Mouse (Mus musculus): ENCODE results near the gene Imp4.
A peak's percentile ranks its signal among the peaks of the same experiment; 100 is the strongest.
"Not testable (repeated sequence)": the region's sequence is repeated elsewhere in the genome, so short reads cannot be mapped to it uniquely, and the experiment has no call there.

Gene Imp4

DNA sequence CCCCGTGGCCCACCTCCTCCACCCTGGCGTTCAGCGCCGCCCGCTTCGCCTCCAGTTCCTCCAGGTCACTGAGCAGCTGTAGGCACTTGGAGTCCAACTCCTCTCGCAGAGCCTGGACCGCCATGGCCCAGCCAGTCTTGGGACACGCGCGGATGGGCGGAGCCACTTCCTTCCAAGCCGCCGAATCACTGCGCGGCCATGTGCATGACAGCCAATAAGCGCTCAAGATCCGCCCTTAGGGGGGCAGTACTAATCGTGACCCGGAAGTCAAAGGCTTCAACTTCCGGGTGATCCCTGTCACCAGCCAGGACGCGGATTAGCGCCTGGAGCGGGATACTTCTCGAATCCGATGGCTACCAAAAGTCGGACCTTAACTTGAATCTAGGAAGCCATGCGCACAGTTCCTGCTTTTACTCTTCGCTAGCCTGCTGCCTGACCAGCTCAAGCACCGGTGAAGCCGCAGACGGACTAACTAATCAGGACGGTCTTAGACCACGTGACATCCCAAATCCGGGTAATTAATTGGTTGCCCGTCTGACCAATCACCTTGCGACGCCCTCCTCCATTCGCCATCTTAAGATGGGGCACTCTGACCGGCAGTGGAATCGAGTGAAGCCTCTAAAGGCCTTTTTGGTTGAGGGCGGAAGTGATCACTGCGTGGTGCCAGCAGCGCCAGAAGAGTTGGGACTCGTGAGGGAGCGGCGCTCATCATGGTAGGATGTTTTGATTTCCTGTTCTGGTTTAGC is at the start of gene Imp4, which contains the start of gene Ccdc115:
Gene Imp4 (plus strand): TSS at position 637 of the 746 bp plus-strand sequence.
Gene Ccdc115 (minus strand): TSS at position 458 of the 746 bp plus-strand sequence.
- DNase-seq = peak; percentile 88

DNA sequence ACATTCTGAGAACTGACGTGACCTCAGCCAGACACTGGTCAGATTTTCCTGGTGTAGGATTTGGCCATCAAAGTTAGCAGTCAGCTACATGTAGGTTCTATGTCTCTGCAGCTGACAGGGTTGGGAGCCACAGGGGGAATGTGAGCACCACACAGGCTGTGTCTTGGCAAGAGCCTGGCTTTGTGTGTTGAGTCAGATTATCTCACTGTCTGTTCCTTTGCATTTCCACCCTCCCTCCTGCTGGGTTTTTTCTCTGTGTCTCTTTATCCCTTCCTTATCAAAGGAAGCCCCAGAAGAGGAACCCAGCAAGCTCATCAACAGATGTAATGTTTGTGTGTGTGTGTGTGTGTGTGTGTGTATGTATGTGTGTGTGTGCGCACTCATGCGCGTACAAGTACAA is 43.3 kb upstream of the Imp4 start:
- no peak for DNase-seq

DNA sequence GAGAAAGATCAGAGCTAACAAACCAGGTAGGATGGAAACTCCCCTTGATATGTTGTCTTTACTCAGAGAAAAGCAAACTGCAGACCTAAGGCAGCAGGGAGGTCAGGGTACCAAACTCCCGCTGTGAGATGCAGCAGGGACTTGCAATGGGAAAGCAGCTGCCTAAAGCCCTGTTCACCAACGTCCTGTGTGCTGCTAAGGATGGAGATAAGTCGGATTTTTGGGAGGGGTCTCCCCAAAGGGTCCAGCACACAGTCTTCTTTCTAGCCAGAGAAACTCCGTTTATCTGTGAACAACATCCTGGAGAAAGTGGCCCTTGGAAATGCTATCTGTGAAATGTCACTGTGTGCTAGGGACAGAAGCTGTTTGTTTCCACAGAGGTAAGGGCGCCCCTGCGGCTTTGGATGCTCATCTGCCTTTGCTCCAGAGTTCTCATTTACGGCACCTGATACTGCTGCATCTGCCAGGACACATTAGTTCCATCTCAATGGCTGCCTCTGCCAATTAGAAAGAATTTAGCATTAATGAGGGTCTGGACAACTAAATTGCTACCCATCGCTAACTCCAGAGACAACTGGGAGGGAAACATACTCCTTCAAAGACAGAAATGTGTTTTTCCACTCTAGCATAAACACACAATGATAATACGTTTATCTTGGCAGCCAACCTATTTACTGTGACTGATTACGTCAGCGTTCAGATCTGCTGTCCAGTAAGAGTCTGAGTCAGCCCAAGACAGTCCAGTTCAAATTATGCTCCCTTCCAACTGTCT is 40.3 kb upstream of the Imp4 start:
- DNase-seq = no peak

DNA sequence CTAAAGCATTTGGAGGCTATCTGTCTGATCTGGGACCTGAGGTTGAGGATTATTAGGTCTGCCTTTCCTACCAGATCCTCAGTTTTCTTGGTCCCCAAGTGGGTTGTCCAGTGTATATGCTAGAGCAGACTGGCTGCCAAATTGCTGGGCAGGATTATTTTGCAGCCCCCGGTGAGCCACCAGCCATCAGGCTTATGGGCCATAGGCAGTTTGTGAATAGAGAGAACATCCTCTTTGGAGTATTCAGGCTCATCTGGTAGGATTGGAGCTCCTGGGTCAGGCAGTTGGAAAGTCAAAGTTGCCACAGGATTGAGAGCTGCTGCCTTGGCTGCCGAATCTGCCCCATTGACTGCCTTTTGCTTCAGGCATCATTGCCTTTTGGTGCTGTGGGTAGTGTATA is 11.2 kb upstream of the Imp4 start:
- no peak for DNase-seq

DNA sequence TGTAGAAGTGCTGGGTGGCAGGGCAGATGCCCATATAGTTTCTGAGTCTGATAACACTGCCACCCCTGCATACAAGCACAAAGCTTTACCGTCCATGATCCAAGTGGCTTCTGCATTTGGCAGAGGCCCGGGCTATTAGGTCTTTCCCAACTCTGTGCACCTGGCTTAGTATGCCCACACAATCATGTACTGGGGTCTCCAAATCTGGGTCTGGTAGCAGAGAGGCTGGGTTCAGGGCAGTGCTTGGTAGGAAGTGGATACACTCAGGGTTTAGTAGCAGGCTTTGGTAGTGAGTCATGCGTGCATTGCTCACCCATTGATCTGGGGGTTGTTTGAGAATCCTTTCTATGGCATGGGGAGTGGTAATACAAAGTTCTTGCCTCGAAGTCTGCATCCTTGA is 10.4 kb upstream of the Imp4 start:
- DNase-seq = no peak

DNA sequence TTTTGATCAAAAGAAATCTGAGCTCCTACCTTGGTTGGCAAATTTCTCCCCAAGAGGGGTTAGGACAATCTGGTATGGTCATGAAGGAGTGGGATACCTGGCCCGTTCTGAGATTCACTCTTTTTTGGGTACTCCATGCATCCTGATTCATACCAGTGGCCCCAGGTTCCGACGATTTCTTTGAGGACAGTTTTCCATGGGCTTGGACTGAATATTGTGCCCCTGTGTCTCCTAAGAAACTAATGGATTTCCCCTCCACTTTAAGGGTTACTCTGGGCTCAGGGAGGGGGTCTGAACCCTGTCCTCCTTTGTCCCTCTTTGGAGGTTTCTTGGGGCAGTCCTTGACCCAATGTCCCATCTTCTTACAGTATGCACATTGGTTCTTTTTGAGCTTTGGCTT is 8.7 kb upstream of the Imp4 start:
- no peak for DNase-seq

DNA sequence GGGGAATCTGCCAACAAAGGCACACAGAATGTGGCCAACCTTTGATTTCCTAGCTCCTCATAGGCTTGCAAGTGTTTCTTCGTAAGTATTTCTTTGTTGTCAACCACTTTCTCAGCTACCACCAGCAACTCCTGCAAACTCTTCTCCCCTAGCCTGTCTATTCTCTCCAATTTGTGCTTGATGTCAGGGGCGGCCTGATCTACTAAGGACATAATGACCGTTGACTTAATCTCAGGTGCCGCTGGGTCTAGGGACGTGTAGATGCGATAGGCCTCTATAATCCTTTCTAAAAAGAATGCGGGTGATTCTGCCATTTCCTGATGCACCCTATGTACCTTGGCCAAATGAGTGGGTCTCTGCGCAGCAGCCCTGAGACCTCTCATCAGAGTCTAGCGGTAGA is 8.2 kb upstream of the Imp4 start:
- no peak for DNase-seq

DNA sequence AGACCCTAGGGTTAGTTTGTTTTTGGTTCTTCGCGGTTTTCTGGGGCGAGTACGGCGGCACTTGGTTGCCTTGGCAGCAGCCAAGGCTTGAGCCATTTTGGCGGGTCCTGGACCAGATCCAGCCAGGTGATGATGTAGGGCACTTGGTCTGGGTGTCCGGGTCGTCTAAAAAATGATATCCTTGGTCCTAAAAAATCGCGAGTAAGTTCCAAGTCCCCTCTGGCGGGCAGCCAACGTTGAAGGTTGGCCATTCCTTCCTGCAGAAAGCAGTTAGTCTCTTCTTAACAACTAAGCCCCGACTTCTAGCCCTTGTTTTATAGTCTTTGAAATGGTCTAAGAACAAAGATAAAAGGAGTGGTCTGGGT is 7.3 kb upstream of the Imp4 start:
- DNase-seq = no peak

DNA sequence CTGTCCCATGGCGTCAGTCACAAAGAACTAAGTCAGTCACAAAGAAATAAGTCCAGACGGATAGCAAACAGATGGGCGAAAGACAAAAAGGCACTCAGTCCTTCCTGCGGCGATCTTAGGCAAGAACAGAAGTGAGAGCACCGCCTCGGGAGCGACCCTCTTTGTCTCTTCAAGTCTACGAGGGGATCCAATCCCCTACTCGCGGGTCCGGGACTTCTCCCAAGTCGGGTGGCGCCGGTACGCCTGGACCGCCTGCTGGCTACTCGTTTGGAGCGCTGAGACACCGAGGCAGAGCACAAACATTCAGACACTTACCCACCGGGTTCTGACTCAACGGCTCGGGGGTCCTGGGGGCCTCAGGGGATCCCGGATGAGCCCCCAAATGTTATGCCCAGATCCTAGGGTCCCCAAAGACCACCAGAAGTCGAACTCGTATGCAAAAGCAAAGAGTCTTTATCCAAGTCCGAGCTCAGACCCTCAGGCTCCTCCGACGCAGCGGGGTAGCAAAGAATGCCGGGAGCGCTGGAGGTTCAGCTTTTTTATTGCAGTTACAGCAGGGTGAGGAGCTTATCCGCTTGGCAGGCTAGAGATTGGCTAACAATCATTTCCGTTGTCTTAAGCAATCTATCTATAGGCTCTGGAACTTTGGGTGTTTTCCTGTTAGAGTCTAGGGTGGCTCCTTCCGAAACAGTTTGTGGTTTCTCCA is 6.7 kb upstream of the Imp4 start:
- peak in 1 of 2 experiments; percentile 28 for DNase-seq

DNA sequence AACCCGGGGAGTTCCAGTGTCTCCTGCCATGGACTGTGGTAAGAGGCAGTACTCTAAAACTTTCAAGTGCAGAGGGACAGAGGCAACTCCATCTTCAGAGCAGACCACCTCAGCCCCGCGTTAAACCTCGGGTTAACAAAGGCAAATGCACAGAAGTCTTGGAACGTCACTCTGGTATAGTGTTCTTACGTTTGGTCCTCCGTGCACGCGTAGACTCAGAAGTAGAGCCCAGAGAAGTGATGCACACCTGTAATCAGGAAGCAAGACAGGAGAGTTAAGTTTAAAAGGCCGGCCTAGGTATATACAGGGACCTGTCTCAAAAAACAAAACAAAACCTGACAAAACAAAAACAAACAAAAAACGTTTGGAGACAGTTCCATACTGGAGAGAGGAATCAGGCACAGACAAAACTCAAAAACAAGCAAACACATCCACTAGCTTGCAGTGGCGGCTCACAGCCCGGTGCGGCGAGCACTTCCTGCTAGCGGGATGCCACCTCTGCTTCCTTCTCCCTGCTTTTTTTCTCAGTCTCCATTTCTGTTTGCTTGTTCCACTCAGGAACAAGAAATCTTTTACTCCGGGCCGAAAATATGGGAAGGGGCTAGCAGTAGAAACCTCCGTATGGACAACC is 5.6 kb upstream of the Imp4 start:
- peak in 1 of 2 experiments; percentile 31 for DNase-seq

DNA sequence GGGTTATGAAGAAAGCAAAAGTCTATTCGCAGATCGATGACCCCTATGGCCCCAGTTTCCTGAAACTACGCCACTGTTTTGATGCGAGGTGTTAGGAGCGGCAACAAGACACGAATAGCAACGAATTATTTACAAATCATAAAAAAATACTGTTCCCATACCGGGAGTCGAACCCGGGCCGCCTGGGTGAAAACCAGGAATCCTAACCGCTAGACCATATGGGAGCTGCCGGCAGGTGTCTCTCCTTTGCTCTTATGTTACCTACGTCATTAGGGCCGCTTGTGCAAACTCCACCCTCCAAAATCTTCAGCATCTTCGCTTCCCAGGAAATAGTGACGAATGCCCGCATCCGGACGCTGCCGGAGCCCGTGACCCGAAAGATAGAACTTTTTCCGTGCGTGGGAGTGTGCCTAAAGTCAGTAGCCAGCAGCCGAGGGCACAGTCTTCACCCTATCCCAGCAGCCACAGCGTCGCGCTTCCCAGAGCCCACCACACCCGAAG is 4.9 kb upstream of the Imp4 start:
- peak; percentile 78 to 85 for DNase-seq

DNA sequence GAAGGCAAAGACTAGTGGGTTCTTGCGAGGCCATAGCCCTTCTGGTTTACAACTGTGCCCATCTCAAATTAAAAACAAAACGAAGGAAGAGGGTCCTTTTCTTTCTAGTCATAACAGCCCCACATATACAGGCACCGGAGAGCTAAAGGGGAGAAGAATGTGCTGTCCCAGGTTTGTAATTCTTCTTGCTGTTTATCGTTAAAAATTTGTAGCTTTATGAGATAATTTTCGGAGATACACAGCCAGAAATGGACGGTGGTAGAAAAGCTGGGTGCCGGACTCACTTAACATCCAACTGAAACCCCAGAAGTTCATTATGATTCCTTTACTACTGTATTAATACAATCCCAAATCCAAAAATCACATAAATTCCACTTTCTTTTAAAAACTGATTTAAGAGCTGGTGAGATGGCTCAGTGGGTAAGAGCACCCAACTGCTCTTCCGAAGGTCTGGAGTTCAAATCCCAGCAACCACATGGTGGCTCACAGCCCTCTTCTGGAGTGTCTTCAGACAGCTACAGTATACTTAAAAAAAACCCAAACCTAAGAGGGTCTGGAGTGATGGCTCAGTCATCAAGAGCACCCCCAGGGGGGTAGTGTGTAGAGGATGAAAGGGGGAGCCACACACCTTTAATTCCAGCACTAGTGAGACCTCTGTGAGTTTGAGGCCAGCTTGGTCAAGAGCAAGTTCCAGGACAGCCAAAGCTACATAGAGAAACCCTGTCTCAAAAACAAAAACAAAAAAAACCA is 4.1 kb upstream of the Imp4 start:
- DNase-seq = no peak

DNA sequence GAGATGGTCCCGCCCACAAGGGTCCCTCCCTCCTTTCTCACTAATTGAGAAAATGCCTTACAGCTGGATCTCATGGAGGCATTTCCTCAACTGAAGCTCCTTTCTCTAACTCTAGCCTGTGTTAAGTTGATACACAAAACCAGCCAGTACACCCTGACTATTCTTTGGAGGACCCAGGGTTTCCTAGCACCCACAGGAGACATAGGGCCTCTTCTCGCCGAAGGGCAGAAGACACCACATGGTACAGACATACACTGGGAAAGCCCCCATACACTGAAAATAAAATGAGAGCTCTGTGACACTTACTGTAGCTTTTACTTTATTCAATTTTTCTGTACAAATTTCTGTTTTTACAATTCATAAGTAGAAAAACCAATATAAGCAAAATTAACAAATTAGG is 3.3 kb upstream of the Imp4 start:
- no peak for DNase-seq

DNA sequence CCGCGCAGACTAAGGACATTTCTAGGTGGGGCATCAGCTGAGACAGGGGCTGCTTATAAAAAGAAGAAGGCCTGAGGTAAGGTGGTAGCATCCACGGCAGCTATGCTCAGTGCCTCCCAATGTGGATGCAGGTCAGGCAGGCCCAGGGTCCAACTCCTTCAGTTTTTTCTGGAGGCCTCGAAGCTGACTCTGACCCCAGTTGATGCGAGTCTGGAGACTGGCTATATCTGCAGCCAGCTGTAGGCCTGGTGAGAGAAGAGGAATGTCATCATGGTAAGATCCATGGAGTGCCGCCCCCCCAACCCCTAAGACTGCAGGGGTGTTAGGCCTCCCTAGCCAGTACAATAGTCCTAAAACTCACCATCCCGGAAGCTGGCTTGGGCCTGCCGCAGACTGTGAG is 2.3 kb upstream of the Imp4 start:
- not testable (repeated sequence) for DNase-seq

DNA sequence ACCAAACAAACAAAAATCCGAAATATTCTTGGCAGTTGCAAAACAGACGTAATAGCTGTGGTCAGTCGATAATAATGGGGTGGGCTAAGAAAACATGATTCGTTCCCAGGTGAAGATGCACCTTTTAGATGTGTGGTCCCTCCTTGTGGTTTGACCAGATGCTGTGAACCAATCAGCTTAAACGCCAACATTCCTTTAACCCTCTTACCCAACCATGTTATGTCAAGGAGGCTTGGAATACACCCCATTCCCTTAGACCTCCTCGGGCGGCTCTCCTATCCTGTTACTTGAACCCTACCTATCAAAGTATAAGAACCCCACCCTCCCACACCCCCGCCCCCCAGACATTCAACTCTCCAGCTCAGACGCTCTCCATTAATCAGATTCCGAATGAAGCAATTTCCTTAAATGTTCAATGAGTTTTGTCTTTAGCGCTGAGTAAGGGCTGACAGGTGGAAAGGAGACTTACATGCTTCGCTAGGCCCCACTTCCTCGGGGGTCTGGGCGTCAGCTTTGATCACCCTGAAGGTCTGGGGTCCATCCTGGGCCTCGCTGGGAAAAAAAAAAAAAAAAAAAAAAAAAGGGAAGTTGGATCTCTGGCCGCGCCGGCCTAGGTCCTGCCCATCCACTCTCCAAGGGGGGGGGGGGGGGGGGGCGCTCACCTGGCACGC is 1.1 kb upstream of the Imp4 start:
- no peak for DNase-seq

DNA sequence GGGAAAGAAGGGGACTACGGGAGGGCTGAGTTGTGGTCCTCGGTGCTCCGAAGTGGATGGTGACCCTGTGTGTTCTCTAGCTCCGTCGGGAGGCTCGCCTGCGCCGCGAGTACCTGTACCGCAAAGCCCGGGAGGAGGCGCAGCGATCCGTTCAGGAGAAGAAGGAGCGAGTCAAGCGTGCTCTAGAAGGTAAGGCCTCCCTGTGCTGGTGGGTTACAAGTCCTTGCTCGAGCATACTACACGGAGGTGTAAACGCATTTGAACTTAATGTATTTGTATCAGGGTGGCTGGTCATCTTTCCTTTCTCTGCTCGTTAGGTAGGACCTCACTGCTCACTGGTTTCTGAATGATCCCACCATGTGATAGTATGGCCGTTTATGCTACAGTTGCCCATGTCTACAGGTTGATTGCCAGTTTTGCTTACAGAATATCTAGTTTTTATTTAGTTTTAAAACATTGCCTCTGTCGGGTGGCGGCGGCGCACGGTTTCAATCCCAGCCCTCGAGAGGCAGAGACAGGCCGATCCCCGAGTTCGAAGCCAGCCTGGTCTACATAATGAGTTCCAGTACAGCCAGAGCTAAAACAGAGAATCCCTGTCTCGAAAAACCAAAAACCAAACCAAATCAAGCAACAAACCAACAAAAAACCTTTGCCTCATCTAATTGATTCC is 445 bp downstream of the Imp4 start:
- DNase-seq = peak in 1 of 2 experiments; percentile 13

DNA sequence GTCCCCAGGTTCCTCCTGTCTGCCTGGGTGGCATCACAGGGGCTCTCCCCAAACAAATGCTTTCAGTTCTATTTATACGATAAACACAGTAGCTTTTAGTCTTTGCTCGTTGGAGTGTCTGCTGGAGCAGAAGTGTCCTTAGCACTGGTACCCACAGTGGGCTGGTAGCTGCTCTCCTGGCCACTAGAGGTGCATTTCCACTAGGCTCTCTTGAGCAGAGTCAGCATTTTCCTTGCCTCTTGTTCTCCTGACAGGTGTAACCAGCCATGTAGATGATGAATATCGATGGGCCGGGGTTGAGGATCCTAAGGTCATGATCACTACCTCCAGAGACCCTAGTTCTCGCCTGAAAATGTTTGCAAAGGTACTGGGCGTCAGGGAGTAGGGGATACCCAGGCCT is 3.5 kb downstream of the Imp4 start:
- no peak for DNase-seq

DNA sequence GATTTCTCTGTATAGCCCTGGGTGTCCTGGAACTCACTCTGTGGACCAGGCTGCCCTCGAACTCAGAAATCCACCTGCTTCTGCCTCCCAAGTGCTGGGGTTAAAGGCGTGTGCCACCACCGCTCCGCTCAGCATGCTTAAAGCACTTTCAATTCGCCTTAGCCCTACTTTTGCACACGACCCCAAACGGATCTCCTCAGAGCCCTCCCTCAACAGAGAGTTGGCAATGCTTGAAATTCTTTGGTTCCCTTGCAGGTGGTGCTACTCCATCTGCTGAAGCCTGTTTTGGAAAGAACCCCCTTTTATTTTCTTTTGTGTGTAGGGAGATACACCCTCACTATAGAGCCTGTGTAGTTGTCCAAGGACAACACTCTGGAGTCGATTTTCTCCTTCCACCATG is 18.8 kb downstream of the Imp4 start:
- DNase-seq = no peak

DNA sequence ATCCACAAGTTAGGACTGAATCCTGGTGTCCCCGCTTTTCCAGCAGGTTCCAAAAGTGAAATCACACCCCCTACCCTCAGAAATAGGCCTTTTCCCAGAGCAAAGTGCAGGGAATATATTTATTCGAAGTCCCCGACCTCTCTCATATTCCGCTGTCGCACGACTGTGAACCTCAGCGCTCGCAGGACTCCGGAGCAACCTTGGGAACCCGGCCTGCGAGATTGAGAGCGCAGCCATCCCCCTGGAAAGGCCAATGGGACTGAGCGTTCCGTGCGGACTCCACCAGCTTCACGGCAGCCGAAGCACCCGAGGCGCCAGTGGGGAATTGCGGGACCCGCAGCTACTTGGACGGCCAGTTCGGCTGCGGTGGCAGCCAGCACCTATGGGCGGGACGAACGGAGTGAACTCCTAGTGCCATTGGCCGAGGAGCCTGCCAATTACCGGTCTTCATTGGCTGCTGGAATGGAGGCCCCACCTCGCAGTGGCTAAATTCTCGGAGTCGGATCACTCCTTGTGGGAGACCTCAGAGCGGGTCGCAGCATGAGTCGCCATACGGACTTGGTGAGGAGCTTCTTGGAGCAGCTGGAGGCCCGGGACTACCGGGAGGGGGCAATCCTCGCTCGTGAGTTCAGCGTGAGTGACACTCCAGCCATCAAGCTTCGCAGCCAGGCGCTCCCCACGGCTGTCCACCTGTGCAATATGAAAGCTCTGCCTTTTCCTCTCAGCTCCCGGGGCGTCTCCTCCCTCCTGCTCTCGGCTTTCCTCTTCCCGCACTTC is 19.8 kb downstream of the Imp4 start, which contains the start of gene Ptpn18:
Gene Ptpn18 (plus strand): TSS at position 479 of the 777 bp plus-strand sequence.
- DNase-seq = peak; percentile 84 to 94

DNA sequence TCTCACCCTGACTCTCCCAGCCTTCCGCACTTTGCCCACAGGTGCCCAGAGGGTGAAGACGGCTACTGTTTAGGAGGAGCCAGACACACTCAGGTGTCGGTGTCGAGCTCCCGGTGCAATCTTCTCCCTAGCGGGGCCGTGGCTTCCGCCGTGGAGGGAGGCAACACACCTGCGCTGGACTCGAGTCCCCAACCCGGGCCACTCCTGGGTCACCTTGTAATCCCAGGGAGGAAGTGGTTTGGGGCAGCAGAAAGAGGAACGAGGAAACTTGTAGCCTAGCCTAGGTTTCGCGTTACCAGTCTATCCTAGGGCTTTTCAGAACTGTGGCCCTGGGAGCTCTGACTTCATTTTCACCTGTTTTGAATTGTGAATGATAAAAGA is 20.4 kb downstream of the Imp4 start:
- peak; percentile 38 to 53 for DNase-seq

All from spleen, adult 18-20 months (tissue).